Mouse (Mus musculus) macrophage (primary cell): Measurements from ENCODE around the gene Nfix. TPM values are rescaled to one million over a fixed set of nuclear protein-coding genes. Genes with fewer than 3 reads are reported as not detected.

Experiments
- H3K27ac ChIP-seq: fragments of 350-480 bp; formaldehyde crosslinking; 2 replicates; pipeline ENCODE4 v1.9.0; 2021
- H3K36me3 ChIP-seq: fragments of 350-480 bp; formaldehyde crosslinking; 2 replicates; pipeline ENCODE4 v1.9.0; 2021; ENCODE audit errors: inconsistent target
- H3K4me3 ChIP-seq: fragments of 350-480 bp; formaldehyde crosslinking; 2 replicates; pipeline ENCODE4 v1.9.0; 2021; ENCODE audit errors: inconsistent target
- H3K79me2 ChIP-seq: fragments of 350-480 bp; formaldehyde crosslinking; 2 replicates; pipeline ENCODE4 v1.9.0; 2021; ENCODE audit errors: inconsistent target
- WGBS: methylation state at CpG from one replicate; pipeline ENCODE4 v1.1.7; 2026; ENCODE audit warnings: inconsistent platforms; ENCODE audit not compliant: missing documents; 5-methylcytosine and 5-hydroxymethylcytosine counted together
- polyA plus RNA-seq: library from polyadenylated mRNA; stranded (reverse); fragments of 250-400 nt; gene quantifications from 3 replicates; pipeline ENCODE4 v1.2.4, GENCODE M21; 2018; ENCODE audit warnings: inconsistent platforms

Nfix gene
- polyA plus RNA-seq, 1 experiment from 2014 or later: 4.3 TPM

GRCm38 (mm10) chr8:84700526-84700925, 99.6 kb downstream of the Nfix start:
- H3K4me3 ChIP-seq: no peak overlapping the region
- 13% methylated on average over 4 of the region's 5 CpGs for WGBS
- H3K27ac ChIP-seq: peak overlapping the region; percentile 98
- peaks cover 16% of the 10 kb centered on the region; the same call in 1 of the 2 replicates for H3K36me3 ChIP-seq
- peaks cover 27% of the 10 kb centered on the region for H3K79me2 ChIP-seq

- 17% methylated on average over 7 of the region's 7 CpGs for WGBS
- peaks cover 27% of the 10 kb centered on the region for H3K79me2 ChIP-seq
- H3K36me3 ChIP-seq: peaks cover 20% of the 10 kb centered on the region; the same call in 1 of the 2 replicates
- peak overlapping the region; percentile 98 for H3K27ac ChIP-seq
- no peak overlapping the region for H3K4me3 ChIP-seq
Observed at GRCm38 (mm10) chr8:84699861-84700322, 100.3 kb downstream of the Nfix start.

GRCm38 (mm10) chr8:84698929-84699401, 101.2 kb downstream of the Nfix start:
- H3K79me2 ChIP-seq: peaks cover 21% of the 10 kb centered on the region
- WGBS: 47% methylated on average over 9 of the region's 9 CpGs
- peaks cover 20% of the 10 kb centered on the region; the same call in 1 of the 2 replicates for H3K36me3 ChIP-seq
- H3K27ac ChIP-seq: peak overlapping the region; percentile 98
- no peak overlapping the region for H3K4me3 ChIP-seq

- WGBS: 81% methylated on average over 5 of the region's 5 CpGs
- peaks cover 16% of the 10 kb centered on the region for H3K79me2 ChIP-seq
Observed at GRCm38 (mm10) chr8:84698288-84698687, 101.9 kb downstream of the Nfix start.

GRCm38 (mm10) chr8:84697166-84698130, 102.7 kb downstream of the Nfix start:
- peaks cover 8% of the 10 kb centered on the region for H3K79me2 ChIP-seq
- peaks cover 28% of the 10 kb centered on the region; the same call in 1 of the 2 replicates for H3K36me3 ChIP-seq
- H3K27ac ChIP-seq: no peak overlapping the region
- WGBS: 64% methylated on average over 9 of the region's 14 CpGs
- H3K4me3 ChIP-seq: no peak overlapping the region

More at GRCm38 (mm10) chr8:84698288-84698687, 101.9 kb downstream of the Nfix start:
- no peak overlapping the region for H3K27ac ChIP-seq
- peaks cover 25% of the 10 kb centered on the region; the same call in 1 of the 2 replicates for H3K36me3 ChIP-seq
- H3K4me3 ChIP-seq: no peak overlapping the region

- H3K27ac ChIP-seq: no peak overlapping the region
- H3K79me2 ChIP-seq: peaks cover 12% of the 10 kb centered on the region
- no peak overlapping the region for H3K4me3 ChIP-seq
- WGBS: 97% methylated on average over 6 of the region's 6 CpGs
- H3K36me3 ChIP-seq: peaks cover 34% of the 10 kb centered on the region; the same call in 1 of the 2 replicates
Observed at GRCm38 (mm10) chr8:84695140-84695539, 105.0 kb downstream of the Nfix start.

- 93% methylated on average over 4 of the region's 4 CpGs for WGBS
- no peak overlapping the region for H3K27ac ChIP-seq
- H3K4me3 ChIP-seq: no peak overlapping the region
- peaks cover 22% of the 10 kb centered on the region for H3K79me2 ChIP-seq
- peaks cover 34% of the 10 kb centered on the region; the same call in 1 of the 2 replicates for H3K36me3 ChIP-seq
Observed at GRCm38 (mm10) chr8:84693332-84693731, 106.8 kb downstream of the Nfix start.

GRCm38 (mm10) chr8:84689091-84689915, 110.8 kb downstream of the Nfix start:
- under 1% methylated on average over 44 of the region's 47 CpGs for WGBS
- Histone ChIP-seq H3K79me2 (peaks cover 54% of the 10 kb centered on the region), H3K4me3 (peak overlapping the region; percentile 95), H3K36me3 (peaks cover 14% of the 10 kb centered on the region; the same call in 1 of the 2 replicates), H3K27ac (peak overlapping the region; percentile 33)

GRCm38 (mm10) chr8:84687705-84688100, 112.4 kb downstream of the Nfix start, which contains the start of gene Nacc1:
TSS of gene Nacc1 (minus strand) at chr8:84687862.
- Histone ChIP-seq H3K4me3 (peak within 1 kb of the TSS; percentile 95), H3K36me3 (peaks cover 9% of the 10 kb centered on the region; the same call in 1 of the 2 replicates), H3K27ac (peak within 1 kb of the TSS; percentile 76), H3K79me2 (peaks cover 70% of the 10 kb centered on the region)
- under 1% methylated on average over 37 of the region's 37 CpGs for WGBS

GRCm38 (mm10) chr8:84687003-84687704, 113.0 kb downstream of the Nfix start:
- peak overlapping the region; percentile 76 for H3K27ac ChIP-seq

GRCm38 (mm10) chr8:84686191-84687002, 113.7 kb downstream of the Nfix start, which contains the start of gene Trmt1:
TSS of gene Trmt1 (plus strand) at chr8:84686307.
- H3K79me2 ChIP-seq: peaks cover 83% of the 10 kb centered on the region
- no peaks in the 10 kb centered on the region for H3K36me3 ChIP-seq
- H3K27ac ChIP-seq: peak within 1 kb of the TSS; percentile 76
- H3K4me3 ChIP-seq: peak within 1 kb of the TSS; percentile 73
- 6% methylated on average over 18 of the region's 20 CpGs for whole genome bisulfite sequencing

More at GRCm38 (mm10) chr8:84687003-84687704, 113.0 kb downstream of the Nfix start:
- Histone ChIP-seq H3K4me3 (peak overlapping the region; percentile 73), H3K79me2 (peaks cover 75% of the 10 kb centered on the region), H3K36me3 (peaks cover 3% of the 10 kb centered on the region; the same call in 1 of the 2 replicates)
- under 1% methylated on average over 45 of the region's 62 CpGs for WGBS

- Histone ChIP-seq H3K36me3 (no peaks in the 10 kb centered on the region), H3K79me2 (peaks cover 84% of the 10 kb centered on the region), H3K27ac (no peak overlapping the region), H3K4me3 (no peak overlapping the region)
- 85% methylated on average over 3 of the region's 3 CpGs for WGBS
Observed at GRCm38 (mm10) chr8:84684537-84684936, 115.6 kb downstream of the Nfix start.

GRCm38 (mm10) chr8:84682257-84682656, 117.9 kb downstream of the Nfix start:
- Histone ChIP-seq H3K4me3 (no peak overlapping the region), H3K79me2 (peaks cover 98% of the 10 kb centered on the region), H3K27ac (no peak overlapping the region), H3K36me3 (no peaks in the 10 kb centered on the region)
- 17% methylated on average over 2 of the region's 2 CpGs for WGBS
